Mouse (Mus musculus) forebrain, embryonic 13.5 days (tissue): ENCODE results near the gene Hoxb7. TPM values are rescaled to one million over a fixed set of nuclear protein-coding genes. Genes with fewer than 3 reads are reported as not detected.

Experiments used
- microRNA counts: library from miRNA; unstranded; fragments of <30 nt; microRNA quantifications from one replicate; lab custom pipeline; 2016
- microRNA-seq: library from miRNA; unstranded; fragments of <30 nt; microRNA quantifications from one replicate; pipeline ENCODE4, GENCODE M21; 2016
- polyA plus RNA-seq: library from polyadenylated mRNA; unstranded; fragments of >200 nt; fragmentation: Nextera tagmentation; extraction: Ambion mirVana; gene quantifications from 2 replicates; pipeline ENCODE4 v1.2.1, GENCODE M21; 2015

Hoxb7 gene
- polyA plus RNA-seq, 1 experiment from 2014 or later = not detected

MicroRNAs encoded within 50 kb of the gene (microRNA counts, 519-probe panel; counts per million panel counts)
- microRNA mmu-miR-10a (lab: Ali Mortazavi, UCI) (2,744 counts per million, percentile 63 among the panel's probes with 10 or more counts), microRNA mmu-miR-196a (lab: Ali Mortazavi, UCI) (177 counts per million, percentile 53 among the panel's probes with 10 or more counts)

Small RNAs within 50 kb of the gene (microRNA-seq; reads per million reads assigned to microRNA genes)
- 178 reads per million, percentile 57 among the genes with 10 or more reads in this experiment for gene Mir10a
- not detected for gene Mir196a-1

Other genes with a start within 250 kb of the Hoxb7 start
- gene Ube2z, start 221.2 kb upstream of the Hoxb7 start, polyA plus RNA-seq = 25.8 and 27.7 TPM in 2 replicates
- 421 and 435 TPM in 2 replicates for gene Atp5g1, start 211.0 kb upstream of the Hoxb7 start, polyA plus RNA-seq
- not detected in 2 replicates for gene Calcoco2, start 174.7 kb upstream of the Hoxb7 start, polyA plus RNA-seq
- gene Ttll6, start 152.8 kb upstream of the Hoxb7 start, polyA plus RNA-seq = 0.19 and 0.22 TPM in 2 replicates
- not detected in 2 replicates for gene Hoxb13, start 92.3 kb upstream of the Hoxb7 start, polyA plus RNA-seq
- not detected in 2 replicates for gene Hoxb9, start 15.2 kb upstream of the Hoxb7 start, polyA plus RNA-seq
- gene Hoxb8, start 4.7 kb upstream of the Hoxb7 start, polyA plus RNA-seq = not detected in 2 replicates
- not detected in 2 replicates for gene Hoxb6, start 5.9 kb downstream of the Hoxb7 start, polyA plus RNA-seq
- gene Hoxb5, start 16.7 kb downstream of the Hoxb7 start, polyA plus RNA-seq = 0.09 TPM in 1 of 2 replicates, not detected in the other
- gene Hoxb4, start 31.6 kb downstream of the Hoxb7 start, polyA plus RNA-seq = not detected in 2 replicates
- gene Hoxb3, start 36.7 kb downstream of the Hoxb7 start, polyA plus RNA-seq = not detected in 2 replicates
- gene Hoxb2, start 63.9 kb downstream of the Hoxb7 start, polyA plus RNA-seq = not detected in 2 replicates
- gene Hoxb1, start 79.1 kb downstream of the Hoxb7 start, polyA plus RNA-seq = not detected in 2 replicates
- gene Skap1, start 178.0 kb downstream of the Hoxb7 start, polyA plus RNA-seq = 2.5 and 4.0 TPM in 2 replicates